Mouse (Mus musculus): ENCODE results near the gene Sema3a.
"Not testable (repeated sequence)": the region's sequence is repeated elsewhere in the genome, so short reads cannot be mapped to it uniquely, and the experiment has no call there.

The Sema3a gene

DNA sequence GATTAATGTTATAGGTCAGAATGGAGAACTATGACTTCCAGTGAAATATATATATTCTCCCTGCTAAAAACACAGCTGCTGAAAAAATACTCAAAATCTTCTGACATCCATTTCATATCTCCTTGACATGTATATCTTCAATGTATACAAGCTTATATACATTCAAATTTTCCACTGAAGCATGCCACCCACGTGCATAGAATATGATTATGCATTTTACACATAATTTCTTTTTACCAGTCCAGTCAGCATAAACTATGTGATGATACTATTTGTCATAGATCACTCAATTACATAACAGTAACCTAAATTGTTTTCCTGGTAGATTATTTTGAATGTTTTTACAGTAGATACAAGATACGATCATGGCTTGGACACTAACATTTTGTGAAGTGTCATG lies 306.6 kb downstream of the Sema3a start:
- DNase-seq: no peak

DNA sequence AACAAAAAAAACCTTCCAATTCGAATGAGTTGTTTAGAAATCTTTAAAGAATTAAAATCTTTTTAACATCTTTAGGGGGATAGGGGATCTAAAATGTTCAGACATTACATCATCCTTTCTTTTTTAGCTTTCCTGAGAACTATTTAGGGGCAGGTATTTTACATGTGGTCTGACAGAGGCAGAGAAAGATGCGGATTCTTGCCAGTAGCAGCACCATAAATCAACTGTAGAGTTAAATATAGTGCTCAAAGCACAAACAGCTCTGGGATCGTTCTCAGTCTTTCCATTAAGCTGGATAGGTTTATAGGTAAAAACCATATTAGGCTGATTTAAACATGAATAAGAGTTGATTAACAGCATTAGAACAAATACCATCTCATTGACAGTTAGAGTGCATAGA lies 307.4 kb downstream of the Sema3a start:
- no peak for DNase-seq

DNA sequence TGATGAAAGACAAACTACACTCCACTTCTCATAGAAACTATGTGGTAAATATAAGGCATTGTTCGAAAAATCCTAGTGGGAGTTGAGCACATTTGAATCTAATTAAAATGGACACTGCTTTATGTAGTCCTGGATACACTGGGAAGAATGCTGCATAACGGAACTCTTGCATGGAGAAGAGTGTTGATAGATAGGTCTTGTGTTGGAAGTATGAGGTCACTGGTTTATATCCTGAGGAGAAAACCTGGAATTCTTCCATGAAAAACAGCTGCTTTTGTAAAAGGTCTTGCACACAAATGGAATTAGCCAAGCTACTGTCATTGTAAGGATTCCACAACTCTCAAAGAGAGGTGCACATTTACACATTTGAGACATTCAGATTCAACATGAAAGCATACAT lies 308.1 kb downstream of the Sema3a start:
- DNase-seq: no peak

DNA sequence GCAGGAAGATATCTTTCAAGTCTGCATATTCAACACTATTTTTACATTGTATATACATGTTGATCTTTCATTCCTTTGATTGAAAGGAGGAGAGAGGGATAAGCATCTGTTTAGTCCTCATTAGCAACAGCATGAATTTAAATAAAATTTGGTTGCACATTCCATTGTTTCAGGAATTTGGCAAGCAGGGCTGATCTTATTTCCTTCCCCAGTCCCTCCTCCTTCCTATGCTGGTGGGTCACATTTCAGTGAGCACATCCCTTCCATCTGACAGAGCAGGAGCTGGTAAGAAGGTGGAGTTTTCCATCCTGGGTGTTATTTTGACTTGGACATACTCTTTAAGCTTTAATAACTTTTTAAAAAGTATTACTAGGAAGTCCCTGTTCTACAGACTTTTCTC lies 315.9 kb downstream of the Sema3a start:
- peak; percentile 90 for DNase-seq

DNA sequence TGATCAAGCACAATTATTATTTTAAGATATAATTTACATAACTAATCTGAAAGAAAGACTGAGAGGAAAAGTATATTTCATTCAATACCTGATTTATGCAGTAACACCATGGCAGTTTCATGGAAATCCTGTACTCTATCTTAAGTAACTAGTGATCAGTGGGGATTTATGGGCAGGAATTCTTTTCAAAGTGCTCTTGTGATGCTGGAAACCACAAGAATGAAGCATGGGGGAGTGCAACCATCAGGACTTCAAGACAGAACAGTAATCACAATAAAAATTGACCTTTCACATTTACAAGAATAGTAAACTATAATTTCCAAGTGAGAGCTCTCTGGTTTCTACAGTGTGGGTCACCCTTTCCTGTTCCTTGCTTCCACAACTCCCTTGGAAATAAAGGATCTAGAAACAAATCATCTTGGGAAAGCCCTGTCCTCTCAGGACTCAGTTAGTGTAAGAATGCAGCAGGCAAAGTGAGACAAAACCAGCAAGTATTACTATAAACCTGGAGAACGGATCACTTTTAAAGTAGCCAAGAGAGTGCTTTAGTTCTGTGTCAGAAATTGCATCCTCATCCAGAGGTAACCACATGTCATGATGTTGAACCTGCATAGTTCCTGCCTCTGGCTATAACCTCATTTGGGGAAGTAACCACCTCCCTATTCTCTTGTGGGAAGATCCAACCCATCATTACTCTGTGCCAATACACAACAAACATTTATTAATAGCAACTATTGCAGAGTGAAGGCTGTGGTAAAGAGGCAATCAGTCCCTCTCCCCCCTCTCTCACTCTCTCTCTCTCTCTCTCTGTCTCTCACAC lies 335.2 kb downstream of the Sema3a start:
- no peak for DNase-seq

DNA sequence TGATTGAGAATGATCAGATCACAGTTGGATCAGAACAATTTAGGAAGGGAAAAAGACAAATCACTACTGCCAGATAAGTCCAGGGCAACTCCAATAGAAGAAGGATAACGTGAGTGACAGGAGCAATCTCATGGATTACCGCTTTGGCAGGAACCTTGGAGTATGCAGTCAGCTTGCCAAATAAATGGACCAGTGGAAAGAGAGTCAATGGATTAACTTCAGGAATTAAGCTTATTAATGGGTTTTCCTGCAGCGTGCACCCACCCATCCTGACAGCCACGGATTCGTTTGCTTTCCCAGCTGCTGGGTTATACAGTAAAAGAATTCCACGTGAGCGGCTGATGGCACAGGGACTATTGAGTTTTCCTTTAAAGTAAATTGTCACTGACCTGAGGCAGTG lies 343.6 kb downstream of the Sema3a start:
- peak; percentile 95 for DNase-seq

DNA sequence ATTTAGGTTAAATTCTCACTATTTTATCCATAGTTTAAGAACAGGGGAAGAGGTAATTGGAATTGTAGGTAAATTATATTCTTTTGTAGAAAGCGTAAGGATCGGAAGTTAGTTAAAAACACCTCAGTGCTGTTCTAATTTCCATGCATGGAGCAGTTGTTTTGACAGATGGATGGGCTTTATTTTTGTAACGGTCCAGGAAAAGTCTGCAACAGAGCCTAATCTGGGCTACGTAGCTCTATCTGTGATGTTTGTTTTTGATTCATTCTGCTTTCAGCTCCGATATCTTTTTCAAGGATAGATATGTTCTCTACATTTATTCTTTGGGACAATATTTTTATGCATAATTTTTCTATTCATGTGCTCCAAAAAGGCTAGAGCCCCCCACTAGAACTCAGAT lies 344.2 kb downstream of the Sema3a start:
- no peak for DNase-seq

DNA sequence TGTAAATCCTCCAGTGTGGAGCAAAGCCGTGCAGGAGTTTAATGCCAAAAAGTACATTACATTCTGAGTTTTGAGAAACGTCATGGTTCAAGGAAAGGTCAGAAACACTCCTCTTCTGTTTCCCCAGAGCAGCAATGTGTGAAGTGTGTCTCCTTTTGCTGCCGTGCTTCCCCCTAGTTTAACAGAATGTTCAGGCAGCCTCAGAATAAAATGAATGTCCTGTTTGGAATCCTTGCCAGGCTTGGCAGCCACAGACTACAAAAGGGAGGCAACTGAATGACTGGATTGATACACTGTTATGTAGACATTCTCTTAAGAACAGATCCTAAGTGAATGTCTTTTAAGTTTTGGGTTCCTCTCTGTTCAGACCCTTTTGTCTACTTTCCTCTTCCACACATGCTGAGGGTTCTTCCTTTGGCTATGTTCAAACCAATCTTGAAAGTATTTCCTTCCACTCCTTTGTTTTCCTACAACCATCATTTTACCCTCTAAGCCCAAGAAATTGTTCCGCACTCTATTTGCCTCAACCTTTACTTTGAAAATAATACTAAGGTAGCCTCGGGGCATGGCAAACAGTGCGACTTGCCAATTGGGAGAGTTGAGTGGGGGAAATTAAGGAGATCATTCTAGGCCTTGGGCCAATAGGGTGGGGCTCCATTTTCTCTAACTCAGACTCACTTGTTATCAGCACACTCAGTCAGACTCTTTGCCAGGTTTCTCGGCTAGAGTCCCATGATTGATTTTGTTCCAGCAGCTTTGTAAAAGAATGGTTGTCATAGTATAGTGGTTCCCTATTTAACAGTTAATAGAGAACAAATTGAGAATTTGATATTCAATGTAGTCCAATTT lies 345.1 kb downstream of the Sema3a start:
- peak; percentile 95 for DNase-seq

DNA sequence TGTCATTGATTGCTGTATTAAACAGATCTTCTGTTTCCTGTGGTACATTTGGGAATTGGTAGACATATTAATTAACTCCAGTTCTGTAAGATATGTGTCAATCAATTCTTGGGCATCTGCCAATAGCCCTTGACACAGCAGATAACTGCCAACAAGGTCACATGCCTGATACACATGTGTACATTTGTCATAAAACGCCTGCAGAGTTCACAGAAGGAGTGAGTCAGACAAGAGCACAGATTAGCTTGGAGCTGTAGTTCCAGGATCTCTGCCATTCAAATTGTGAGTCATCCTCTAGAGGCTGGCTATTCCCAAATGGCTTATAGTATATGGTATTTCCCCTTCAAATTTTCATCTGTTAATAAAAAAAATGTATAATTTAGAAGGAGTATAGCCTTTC lies 352.4 kb downstream of the Sema3a start:
- DNase-seq: no peak

DNA sequence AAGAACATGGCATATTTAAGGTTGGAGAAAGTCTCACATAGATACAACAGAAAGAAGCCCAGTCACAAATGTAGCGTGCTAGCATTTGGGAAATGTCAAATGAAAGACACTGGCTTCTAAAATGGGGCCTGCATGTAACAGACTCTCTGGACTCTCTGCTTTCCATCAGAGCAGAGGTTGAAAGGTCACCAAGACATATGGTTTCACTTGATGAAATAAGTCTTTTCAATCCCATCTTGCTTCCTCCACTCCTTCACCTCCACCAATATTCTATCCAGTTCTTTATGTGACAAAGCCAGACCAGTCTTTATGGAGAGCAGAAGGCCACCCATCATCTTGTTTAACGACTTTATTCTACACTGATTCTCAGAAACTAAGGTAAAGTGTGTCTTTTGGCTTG lies 363.5 kb downstream of the Sema3a start:
- no peak for DNase-seq

DNA sequence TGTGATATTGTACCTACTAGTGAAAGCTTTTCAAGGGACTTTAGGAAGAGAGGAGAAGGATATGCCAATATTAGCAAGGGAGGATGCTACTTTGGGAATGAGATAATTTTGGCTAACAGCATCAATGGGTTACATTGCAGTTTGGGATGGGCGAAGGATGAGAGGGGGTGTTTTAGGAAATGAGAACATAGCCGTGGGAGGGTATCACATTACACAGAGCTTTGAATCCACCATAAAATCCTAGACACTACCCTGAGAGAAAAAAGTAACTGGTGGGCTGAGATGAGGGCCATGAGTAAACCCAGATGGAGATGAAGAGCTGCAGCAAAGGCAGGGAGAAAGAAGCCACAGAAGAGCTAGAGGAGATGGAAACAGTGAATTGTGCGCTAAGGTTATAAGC lies 370.8 kb downstream of the Sema3a start:
- not testable (repeated sequence) for DNase-seq

DNA sequence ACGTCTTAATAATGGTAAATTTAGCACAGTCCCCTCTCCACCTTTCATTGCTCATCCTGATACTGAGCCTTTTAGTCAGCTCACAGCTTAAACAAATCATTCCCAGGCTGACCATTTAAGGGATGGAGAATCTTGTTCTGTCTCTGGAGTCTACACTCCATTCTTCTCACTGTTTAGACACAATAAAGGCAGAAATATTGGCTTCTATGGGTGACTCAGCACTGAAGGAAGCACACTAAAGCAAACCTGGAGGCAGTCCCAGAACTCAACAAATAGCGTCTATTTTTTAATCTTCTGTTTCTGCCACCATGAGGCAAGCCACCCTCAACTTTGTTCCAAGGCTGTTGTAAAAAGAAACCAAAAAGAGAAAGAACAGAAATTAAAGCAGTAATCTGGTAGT lies 374.6 kb downstream of the Sema3a start:
- DNase-seq: no peak

DNA sequence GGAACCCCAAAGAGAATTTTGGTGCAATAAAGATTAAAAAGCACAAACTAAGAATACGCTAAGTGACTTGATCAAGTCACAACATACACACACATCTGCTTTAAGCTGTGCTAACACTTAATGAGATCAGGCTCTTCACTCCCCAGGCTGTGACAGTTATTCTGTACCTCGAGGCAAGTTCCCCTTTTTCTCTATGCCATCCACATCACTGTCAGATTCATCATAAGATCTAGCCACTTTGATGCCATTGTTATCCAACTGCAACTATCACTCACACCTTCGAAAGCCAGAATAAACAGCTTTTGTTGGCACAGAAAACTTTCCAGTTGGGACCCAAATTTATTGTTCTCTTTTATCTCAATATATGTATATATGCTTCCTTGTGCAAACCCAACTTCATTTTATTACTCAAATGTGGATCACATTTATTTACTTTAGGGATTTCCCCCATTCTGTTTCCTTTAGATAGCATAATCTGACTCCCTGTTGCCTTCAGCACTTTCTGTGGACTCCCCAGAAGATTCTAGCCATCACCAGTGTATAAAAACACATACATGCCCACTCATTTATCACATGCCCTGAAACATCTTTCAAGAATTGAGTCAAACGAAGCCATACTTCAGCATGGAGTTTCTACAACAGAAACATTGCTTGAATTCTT lies 380.8 kb downstream of the Sema3a start:
- DNase-seq: no peak

DNA sequence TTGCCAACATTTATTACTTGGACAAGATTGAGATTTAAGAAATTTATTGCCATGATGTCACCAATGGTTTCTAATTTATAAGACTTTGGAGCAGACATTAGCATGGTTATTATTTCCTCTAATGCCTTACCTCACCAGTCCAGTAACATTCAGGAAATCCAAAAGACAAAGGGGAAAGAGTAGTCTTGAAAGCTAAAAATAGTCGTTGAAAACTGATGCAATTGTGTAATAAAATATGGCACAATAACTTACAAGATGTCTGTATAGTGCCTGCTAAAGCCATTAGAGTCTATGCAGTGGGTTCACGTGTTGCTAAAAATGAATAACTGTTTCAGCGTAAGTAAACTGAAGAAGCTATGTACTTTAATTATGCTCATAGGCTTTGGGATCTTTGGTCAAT lies 383.9 kb downstream of the Sema3a start:
- no peak for DNase-seq

DNA sequence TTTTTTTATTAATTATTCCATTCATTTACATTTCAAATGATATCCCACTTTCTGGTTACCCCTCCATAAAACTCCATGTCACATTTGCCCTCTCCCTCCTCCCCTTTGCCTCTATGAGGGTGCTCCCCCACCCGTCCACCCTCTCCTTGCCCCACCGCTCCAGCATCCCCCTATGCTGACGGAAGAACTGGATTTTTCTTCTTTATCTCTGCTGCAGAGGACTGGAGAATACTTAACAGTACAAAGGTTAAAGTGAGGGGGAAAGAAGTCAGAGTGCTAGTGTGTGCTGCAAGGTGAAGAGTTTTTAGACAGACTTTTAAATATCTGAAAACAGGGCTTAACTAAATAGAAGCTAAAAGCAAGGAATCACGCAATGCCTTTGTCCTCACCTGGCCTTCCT lies 391.8 kb downstream of the Sema3a start:
- DNase-seq: peak; percentile 55

DNA sequence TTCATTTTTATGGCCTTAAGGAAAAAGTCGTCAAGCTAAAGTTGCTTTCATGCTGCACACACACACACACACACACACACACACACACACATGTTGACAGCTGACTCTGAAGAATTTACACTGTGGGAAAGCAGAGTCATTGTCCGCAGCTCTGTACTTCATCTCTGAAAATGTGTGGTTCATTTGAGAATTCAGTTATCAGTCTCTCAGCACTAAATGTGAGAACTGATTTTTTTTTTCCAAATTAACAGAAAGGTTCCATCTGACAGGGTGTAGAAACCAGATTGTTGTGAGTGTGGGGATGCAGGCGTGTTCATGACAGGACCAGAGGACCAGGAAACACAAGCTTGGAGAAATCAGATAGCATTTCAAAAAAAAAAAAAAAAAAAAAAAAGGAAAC lies 400.4 kb downstream of the Sema3a start:
- no peak for DNase-seq

DNA sequence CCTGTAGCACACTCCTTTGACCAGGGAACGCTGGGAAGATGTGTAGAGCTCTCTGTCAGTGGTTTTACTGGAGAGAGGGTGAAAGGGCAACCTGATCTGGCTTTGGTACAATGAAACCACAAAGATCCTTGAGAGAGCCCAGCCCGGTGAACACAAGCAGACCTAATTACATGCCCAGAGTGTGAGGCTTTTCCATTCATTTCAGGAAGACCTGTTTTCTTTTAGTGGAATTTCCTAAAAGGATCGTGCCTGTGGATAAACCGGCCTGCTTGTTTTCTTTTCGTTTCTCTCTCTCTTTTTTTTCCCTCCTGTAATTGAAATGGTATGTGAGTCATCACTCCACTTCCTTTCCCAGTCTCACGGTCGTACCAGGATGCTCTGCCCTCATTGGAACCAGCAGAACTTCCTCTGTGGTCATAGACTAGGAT lies 401.8 kb downstream of the Sema3a start:
- peak; percentile 91 for DNase-seq

DNA sequence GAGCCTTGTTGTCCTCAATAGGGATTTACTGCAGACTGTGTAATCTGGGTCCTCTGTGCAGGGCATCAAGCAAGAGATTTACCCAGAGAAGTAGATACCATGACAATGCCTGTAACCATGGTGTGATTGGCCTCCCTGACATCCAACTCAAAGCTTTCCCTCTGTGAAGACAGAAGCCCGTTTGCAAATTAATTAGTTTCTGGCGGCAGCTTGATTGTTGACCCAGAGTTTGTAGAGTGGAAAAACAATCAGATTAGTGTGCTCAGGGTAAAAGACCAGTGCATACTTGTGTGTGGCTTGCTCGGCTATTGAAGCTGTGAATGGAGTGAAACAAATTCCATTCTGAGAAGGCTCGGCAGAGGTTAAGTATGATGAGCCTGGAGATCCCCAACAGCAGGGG lies 404.0 kb downstream of the Sema3a start:
- DNase-seq: peak; percentile 61

DNA sequence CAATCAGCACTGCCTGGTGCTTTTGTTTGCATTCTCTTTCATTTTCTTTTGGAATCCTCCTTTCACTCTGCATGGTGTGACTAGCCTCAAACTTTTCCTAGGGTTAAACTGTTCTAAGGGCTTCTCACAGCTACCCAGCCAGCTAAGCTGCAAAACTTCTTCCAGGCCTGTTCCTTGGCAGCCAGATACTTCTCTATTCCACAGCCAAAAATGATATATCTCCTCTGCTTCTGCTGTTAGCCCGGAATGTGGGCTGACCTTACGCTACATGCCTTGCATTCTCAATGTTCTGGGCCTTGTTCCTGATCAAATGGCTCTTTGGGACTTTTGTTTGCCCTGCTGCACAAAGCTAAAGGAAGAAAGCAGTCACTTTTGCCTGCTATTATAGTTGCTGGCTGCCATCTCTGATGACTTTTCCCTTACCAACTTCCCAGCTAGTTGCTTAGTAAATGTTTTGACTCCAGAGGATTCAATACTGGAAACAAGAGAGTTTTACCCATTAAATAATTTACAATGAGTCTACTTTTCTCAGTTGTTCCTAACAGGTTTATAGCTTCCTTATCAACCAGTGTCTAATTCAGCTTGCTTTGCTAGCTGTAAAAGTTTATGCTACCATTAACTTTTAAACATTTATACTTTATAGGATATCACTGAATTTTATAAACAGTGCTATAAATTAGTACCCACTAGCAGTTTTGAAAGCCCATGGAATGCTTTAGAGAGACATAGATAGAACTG lies 422.4 kb downstream of the Sema3a start:
- peak; percentile 90 for DNase-seq

DNA sequence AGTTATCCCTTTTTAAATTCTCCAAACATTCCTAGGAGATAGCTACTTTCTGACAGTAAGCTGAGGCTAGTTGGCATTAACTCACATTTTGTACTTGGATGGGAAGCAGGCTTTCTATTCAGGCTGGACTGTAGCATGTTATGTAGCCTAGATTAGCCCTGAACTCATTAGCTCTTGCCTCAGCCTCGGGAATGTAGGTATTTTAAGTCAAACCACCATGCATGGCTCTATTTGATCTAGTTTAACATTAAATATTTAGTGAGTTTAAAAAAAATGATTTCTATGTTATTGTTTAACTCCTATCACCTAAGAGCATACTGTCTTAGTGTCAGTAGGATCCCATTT lies 423.0 kb downstream of the Sema3a start:
- no peak for DNase-seq

DNA sequence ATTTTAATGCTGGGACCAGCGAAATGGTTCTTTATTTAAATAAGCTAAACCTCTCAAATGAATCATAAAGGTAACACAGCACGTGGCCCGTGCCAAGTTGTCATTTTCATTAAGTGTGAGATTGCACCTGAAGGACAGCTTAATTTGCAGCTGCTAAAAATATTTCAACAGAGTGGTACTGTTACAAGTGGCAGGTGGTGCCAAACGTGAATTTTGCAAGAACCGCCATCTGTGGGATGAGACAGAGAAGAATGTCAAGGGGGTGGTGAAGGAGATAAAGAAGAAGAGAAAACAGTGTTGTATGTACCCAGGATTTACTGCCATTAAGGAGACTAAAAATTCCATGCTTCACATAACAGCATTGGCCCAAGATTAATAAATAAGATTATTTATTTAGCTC lies 423.9 kb downstream of the Sema3a start:
- peak; percentile 53 for DNase-seq

DNA sequence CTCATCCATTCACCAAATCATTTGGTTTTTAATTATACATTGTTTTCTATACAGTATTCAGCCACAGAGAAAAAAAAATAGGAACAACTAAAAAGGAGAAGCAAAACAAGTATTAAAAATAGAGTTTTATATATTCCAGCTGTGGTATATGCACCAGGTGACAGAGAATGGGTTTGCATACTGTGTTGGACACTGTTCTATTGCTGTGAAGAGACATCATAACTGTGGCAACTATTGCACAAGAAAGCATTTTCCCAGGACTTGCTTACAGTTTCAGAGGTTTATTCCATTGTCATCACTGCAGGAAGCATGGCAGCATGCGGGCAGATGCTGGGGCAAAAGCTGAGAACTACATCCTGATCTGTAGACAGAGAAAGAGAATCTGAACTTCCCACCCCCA lies 425.7 kb downstream of the Sema3a start:
- no peak for DNase-seq

DNA sequence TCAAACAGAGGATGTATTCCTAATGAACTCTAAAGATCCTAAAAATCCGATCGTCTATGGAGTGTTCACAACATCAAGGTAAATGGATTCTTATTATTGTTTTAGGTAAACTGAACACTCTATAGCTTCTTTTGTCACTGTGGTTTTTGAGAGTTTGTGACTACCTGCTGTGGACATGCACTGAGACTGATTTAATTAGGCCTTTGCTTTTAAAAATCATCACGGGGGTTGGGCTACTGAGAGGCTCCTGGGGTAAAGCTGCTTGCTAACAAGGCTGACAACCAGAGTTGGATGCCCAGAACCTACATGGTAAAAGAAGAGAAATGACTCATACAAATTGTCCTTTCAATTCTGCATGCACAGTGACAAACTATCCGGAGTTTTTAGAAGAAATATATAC lies 432.0 kb downstream of the Sema3a start:
- DNase-seq: no peak

Data from heart, adult 11 months (tissue).